In the genomic region with DNA sequence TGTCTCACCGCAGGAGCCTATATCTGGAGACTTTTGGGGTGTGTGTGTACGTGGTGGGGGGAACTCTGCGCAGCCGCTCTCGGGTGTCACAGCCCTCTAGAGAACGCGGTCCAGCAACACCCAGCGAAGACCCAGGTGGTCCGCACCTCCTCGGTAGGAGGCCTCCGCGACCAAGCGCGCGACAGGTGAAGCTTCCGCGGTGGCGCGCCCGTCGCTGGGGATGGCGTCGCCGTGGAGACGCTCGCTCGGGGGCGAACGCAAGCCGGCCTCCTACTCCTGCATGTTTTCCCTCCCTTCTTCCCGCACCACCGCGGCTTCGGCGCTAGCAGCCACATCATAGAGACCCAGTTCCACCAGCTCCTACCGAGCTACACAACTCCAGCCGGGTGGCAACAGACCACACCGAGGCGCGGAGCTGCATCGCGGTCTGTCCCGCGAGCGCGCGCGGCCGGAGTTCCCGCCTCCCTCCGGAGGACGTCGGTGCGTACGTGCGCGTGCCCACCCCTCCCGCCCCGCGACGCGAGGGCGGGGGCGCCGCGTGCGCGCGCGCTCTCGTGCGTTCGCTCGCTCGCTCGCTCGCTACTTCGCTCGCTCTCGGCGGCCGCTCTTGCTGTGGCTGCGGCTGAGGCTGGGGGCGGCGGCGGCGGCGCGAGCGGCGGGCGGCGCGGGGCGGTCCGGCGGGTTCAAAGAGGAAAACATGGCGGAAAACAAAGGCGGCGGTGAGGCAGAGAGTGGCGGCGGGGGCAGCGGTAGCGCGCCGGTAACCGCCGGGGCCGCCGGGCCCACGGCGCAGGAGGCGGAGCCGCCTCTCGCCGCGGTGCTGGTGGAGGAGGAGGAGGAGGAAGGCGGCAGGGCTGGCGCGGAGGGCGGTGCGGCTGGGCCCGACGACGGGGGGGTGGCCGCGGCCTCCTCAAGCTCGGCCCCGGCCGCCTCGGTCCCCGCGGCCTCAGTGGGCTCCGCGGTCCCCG, we compare ENCODE assay signal across 8 mouse cellular contexts. TPM values are rescaled to one million over a fixed set of nuclear protein-coding genes. Genes with fewer than 3 reads are reported as not detected.
A peak's percentile ranks its signal among the peaks of the same experiment; 100 is the strongest.
DNase-seq lines count a peak whose midpoint lies in the region; ATAC-seq and TF ChIP-seq lines count a peak whose summit lies in the region.

Gene Trim33, plus strand, starts transcription at position 112 of the 968 bp plus-strand sequence.

- H3K4me2 ChIP-seq in heart, embryonic 15.5 days = peak within 1 kb of the TSS; percentile 84
- peak within 1 kb of the TSS; percentile 86 for H3K4me2 ChIP-seq in liver, embryonic 14.5 days (ENCODE audit: low read depth)
- H3K4me2 ChIP-seq in neural tube, embryonic 11.5 days (ENCODE audit: low read depth) = peak within 1 kb of the TSS; percentile 91
- H3K4me2 ChIP-seq in stomach, postnatal 0 days (replicated peaks; ENCODE audit: low read depth) = peak within 1 kb of the TSS; percentile 77

- H3K9ac ChIP-seq in heart, embryonic 15.5 days = peak within 1 kb of the TSS; percentile 96
- H3K9ac ChIP-seq in liver, embryonic 14.5 days (replicated peaks) = peak within 1 kb of the TSS; percentile 95
- peak within 1 kb of the TSS; percentile 98 for H3K9ac ChIP-seq in neural tube, embryonic 11.5 days (ENCODE audit: low read length)
- H3K9ac ChIP-seq in stomach, postnatal 0 days (ENCODE audit: low read length) = peak within 1 kb of the TSS; percentile 97

- H3K36me3 ChIP-seq in forebrain, embryonic 10.5 days (replicated peaks) = peaks cover 27% of the 10 kb centered on the region
- H3K36me3 ChIP-seq in heart, embryonic 15.5 days = no peaks in the 10 kb centered on the region; the same call in 1 of the 2 replicates
- H3K36me3 ChIP-seq in liver, embryonic 14.5 days (replicated peaks; ENCODE audit: control insufficient read depth, insufficient read depth, low read depth) = no peaks in the 10 kb centered on the region
- no peaks in the 10 kb centered on the region for H3K36me3 ChIP-seq in neural tube, embryonic 11.5 days (ENCODE audit: control insufficient read depth, insufficient read depth, low read length)
- H3K36me3 ChIP-seq in stomach, postnatal 0 days (ENCODE audit: control insufficient read depth, insufficient read depth, low read length) = no peaks in the 10 kb centered on the region

- TF ChIP-seq CTCF in liver, embryonic 14.5 days (IDR thresholded peaks at IDR 0.05; ENCODE audit: low read depth) = no peak
- TF ChIP-seq CTCF in stomach, postnatal 0 days (IDR thresholded peaks at IDR 0.05; ENCODE audit: low read depth) = no peak

- ATAC-seq in CD4-positive, CD25-positive, alpha-beta regulatory T cell, adult 4 months = peak; percentile 60
- ATAC-seq in heart, embryonic 15.5 days (replicated peaks; ENCODE audit: insufficient number of reproducible peaks, insufficient read depth, low FRiP score, low read depth) = peak; percentile 88
- peak; percentile 91 for ATAC-seq in liver, embryonic 14.5 days (ENCODE audit: insufficient read depth)
- ATAC-seq in neural tube, embryonic 11.5 days (ENCODE audit: insufficient read depth, low FRiP score, low TSS enrichment) = peak; percentile 86
- peak; percentile 94 for ATAC-seq in stomach, postnatal 0 days (ENCODE audit: low FRiP score, low TSS enrichment)

- H3K4me3 ChIP-seq in forebrain, embryonic 10.5 days = peak within 1 kb of the TSS; percentile 91
- H3K4me3 ChIP-seq in heart, embryonic 15.5 days = peak within 1 kb of the TSS; percentile 100
- peak within 1 kb of the TSS; percentile 71 to 94 for H3K4me3 ChIP-seq in liver, embryonic 14.5 days (ENCODE audit: insufficient read depth in 1 of 2, low read depth in 2 of 2, low read length in 2 of 2)
- H3K4me3 ChIP-seq in neural tube, embryonic 11.5 days (ENCODE audit: low read depth, low read length) = peak within 1 kb of the TSS; percentile 100
- H3K4me3 ChIP-seq in stomach, postnatal 0 days (ENCODE audit: low read depth, low read length) = peak within 1 kb of the TSS; percentile 98

- H3K27me3 ChIP-seq in forebrain, embryonic 10.5 days (ENCODE audit: poor library complexity, severe bottlenecking) = no peaks in the 10 kb centered on the region
- H3K27me3 ChIP-seq in heart, embryonic 15.5 days = no peaks in the 10 kb centered on the region
- H3K27me3 ChIP-seq in liver, embryonic 14.5 days (ENCODE audit: control insufficient read depth, insufficient read depth, low read length) = no peaks in the 10 kb centered on the region
- H3K27me3 ChIP-seq in neural tube, embryonic 11.5 days (ENCODE audit: control insufficient read depth, insufficient read depth, low read length) = no peaks in the 10 kb centered on the region
- no peaks in the 10 kb centered on the region for H3K27me3 ChIP-seq in stomach, postnatal 0 days (ENCODE audit: control insufficient read depth, insufficient read depth, low read length)

- TF ChIP-seq EP300 in liver, embryonic 14.5 days (IDR thresholded peaks at IDR 0.05; ENCODE audit: low read depth) = no peak
- no peak for TF ChIP-seq EP300 in stomach, postnatal 0 days (optimal IDR thresholded peaks at IDR 0.05)

- peaks cover 23% of the 10 kb centered on the region for H3K4me1 ChIP-seq in forebrain, embryonic 10.5 days
- H3K4me1 ChIP-seq in heart, embryonic 15.5 days (replicated peaks) = peaks cover 15% of the 10 kb centered on the region
- peaks cover 12 to 18% of the 10 kb centered on the region in 2 experiments for H3K4me1 ChIP-seq in liver, embryonic 14.5 days (replicated peaks; ENCODE audit: control insufficient read depth in 2 of 2, insufficient read depth in 2 of 2, low read length in 1 of 2)
- H3K4me1 ChIP-seq in neural tube, embryonic 11.5 days (ENCODE audit: control insufficient read depth, insufficient read depth, low read length) = peaks cover 6% of the 10 kb centered on the region; the same call in 1 of the 2 replicates
- 0 out of 2 replicates have a peak, but pooled peaks cover 2% of the 10 kb centered on the region for H3K4me1 ChIP-seq in stomach, postnatal 0 days (replicated peaks; ENCODE audit: control insufficient read depth, insufficient read depth)

- H3K9me3 ChIP-seq in forebrain, embryonic 10.5 days = no peaks in the 10 kb centered on the region
- H3K9me3 ChIP-seq in heart, embryonic 15.5 days (replicated peaks) = no peaks in the 10 kb centered on the region
- no peaks in the 10 kb centered on the region for H3K9me3 ChIP-seq in liver, embryonic 14.5 days (ENCODE audit: control insufficient read depth, low read length)
- no peaks in the 10 kb centered on the region for H3K9me3 ChIP-seq in neural tube, embryonic 11.5 days (ENCODE audit: control insufficient read depth, low read length)
- H3K9me3 ChIP-seq in stomach, postnatal 0 days (ENCODE audit: control insufficient read depth, low read length) = no peaks in the 10 kb centered on the region

- DNase-seq in c-Kit-negative CD71-positive TER-119-positive erythroid progenitor cells, embryonic 14.5 days (ENCODE audit: low read depth, low spot score) = peak; percentile 88
- DNase-seq in forebrain, embryonic 10.5 days (ENCODE audit: extremely low spot score, low spot score) = peak; percentile 87
- DNase-seq in kidney, postnatal 25 days = peak; percentile 88 to 95
- DNase-seq in liver, embryonic 14.5 days (ENCODE audit: low read depth in 3 of 3, low spot score in 3 of 3) = peak; percentile 83 to 87 (median 85)
- DNase-seq in neural tube, embryonic 11.5 days (ENCODE audit: low spot score) = peak; percentile 95
- peak; percentile 93 for DNase-seq in stomach, postnatal 0 days (ENCODE audit: low spot score)

- H3K27ac ChIP-seq in forebrain, embryonic 10.5 days = peak within 1 kb of the TSS; percentile 99
- peak within 1 kb of the TSS; percentile 96 for H3K27ac ChIP-seq in heart, embryonic 15.5 days
- peak within 1 kb of the TSS; percentile 80 for H3K27ac ChIP-seq in liver, embryonic 14.5 days
- H3K27ac ChIP-seq in neural tube, embryonic 11.5 days (ENCODE audit: low read depth, low read length) = peak within 1 kb of the TSS; percentile 92
- H3K27ac ChIP-seq in stomach, postnatal 0 days (replicated peaks) = peak within 1 kb of the TSS; percentile 96

- under 1% methylated on average over 130 of the region's 136 CpGs for WGBS in forebrain, embryonic 10.5 days
- WGBS in heart, embryonic 15.5 days = under 1% methylated on average over 109 of the region's 136 CpGs
- under 1% methylated on average over 109 of the region's 136 CpGs for WGBS in liver, embryonic 14.5 days (ENCODE audit: insufficient replicate concordance)
- under 1% methylated on average over 78 of the region's 136 CpGs for WGBS in neural tube, embryonic 11.5 days
- under 1% methylated on average over 86 of the region's 136 CpGs for WGBS in stomach, postnatal 0 days

RNA-seq across cellular contexts. Expression of gene Trim33, which starts in this region (rescaled TPM):
- 10 to 100 TPM; 58.5 to 71.2 TPM for polyA plus RNA-seq in CD4-positive, CD25-positive, alpha-beta regulatory T cell, adult 4 months (2017; shearing (Covaris generic))
- polyA plus RNA-seq in forebrain, embryonic 10.5 days (2016; fragmentation: Nextera tagmentation; extraction: Ambion mirVana) = 31.1 TPM in 2 replicates
- 10.1 and 11.7 TPM in 2 replicates for polyA plus RNA-seq in heart, embryonic 15.5 days (2015; fragmentation: Nextera tagmentation; extraction: Ambion mirVana)
- 6.6 and 6.7 TPM in 2 replicates for polyA plus RNA-seq in liver, embryonic 14.5 days (2012; rRNA removed)
- polyA plus RNA-seq in liver, embryonic 14.5 days (2014; fragmentation: Nextera tagmentation; extraction: Ambion mirVana) = 4.7 and 7.1 TPM in 2 replicates
- 23.0 and 25.9 TPM in 2 replicates for polyA plus RNA-seq in neural tube, embryonic 11.5 days (2014; fragmentation: Nextera tagmentation; extraction: Ambion mirVana)
- polyA plus RNA-seq in stomach, postnatal 0 days (2015; fragmentation: Nextera tagmentation; extraction: Ambion mirVana) = 7.3 and 7.5 TPM in 2 replicates

Comparison
In these comparisons a context has a peak if more than half of its experiments do, and no peak if none do; other contexts are left out.
1. Peak in every context shown above with its lines: DNase-seq, ATAC-seq, H3K4me3 ChIP-seq and H3K27ac ChIP-seq.